Mouse (Mus musculus) brown adipose tissue, adult 24 weeks (tissue): ENCODE measurements around the gene Pip5k1b. TPM values are rescaled to one million over a fixed set of nuclear protein-coding genes. Genes with fewer than 3 reads are reported as not detected.

Experiments
- H3K27ac ChIP-seq: fragments of 200-500 bp; replicated peaks from 2 replicates; pipeline ENCODE4 v1.5.1; 2012; ENCODE audit warnings: low read depth, mild to moderate bottlenecking, low read length
- H3K4me1 ChIP-seq: fragments of 200-500 bp; 2 replicates; pipeline ENCODE4 v1.6.1; 2012; ENCODE audit warnings: low read length, mixed read lengths; ENCODE audit not compliant: control insufficient read depth, insufficient read depth, insufficient read length
- H3K4me3 ChIP-seq: fragments of 200-500 bp; 2 replicates; pipeline ENCODE4 v1.5.1; 2012; ENCODE audit warnings: low read depth, mild to moderate bottlenecking, low read length, moderate library complexity; ENCODE audit not compliant: insufficient read depth
- polyA plus RNA-seq: library from polyadenylated mRNA; stranded (reverse); fragments of >200 nt; gene quantifications from 2 replicates; pipeline ENCODE4 v1.2.4, GENCODE M21; 2012; ENCODE audit not compliant: missing spikeins, insufficient read depth, insufficient read length

Gene Pip5k1b
- polyA plus RNA-seq, 1 experiment = not detected

GRCm38 (mm10) chr19:24314676-24315075, 241.0 kb downstream of the Pip5k1b start:
- Histone ChIP-seq H3K4me1 (no peaks in the 10 kb centered on the region), H3K27ac (no peak overlapping the region), H3K4me3 (no peak overlapping the region)

DNA sequence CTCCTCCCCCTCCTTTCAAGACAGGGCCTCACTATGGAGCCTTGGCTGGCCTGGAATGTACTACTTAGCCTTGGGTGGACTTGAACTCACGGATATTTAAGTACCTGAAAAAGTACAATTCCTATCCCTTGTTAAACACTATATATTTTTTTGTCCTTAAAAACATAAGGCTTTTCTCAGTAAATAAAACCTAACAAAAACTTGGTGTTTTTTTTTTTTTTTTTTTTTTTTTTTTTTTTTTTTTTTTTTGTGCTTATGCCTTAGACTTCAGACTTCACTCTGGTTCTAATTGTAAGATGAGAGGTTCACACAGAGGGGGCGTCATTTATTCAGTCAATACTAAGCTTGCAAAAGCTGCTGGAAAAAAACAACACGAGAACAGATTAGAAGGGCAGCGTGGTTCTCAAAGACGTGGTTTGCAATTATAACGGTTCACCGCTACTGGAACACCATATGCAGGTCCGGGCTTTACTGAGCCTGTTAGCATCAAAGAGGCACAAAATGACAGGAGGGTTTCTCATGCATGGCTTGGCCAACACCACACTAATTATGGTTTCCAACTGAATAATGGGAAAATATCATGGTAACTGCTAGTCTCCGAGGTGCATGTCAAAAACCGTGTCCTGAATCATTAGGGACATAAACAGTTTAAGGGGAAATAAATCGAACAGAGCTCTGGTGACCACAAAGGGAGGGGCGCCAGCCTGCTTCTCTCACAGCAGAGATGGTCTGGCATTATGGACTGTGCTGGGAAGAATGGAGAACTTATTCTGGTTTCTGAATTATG, 242.9 kb downstream of the Pip5k1b start:
- Histone ChIP-seq H3K27ac (no peak overlapping the region), H3K4me3 (no peak overlapping the region), H3K4me1 (no peaks in the 10 kb centered on the region)

DNA sequence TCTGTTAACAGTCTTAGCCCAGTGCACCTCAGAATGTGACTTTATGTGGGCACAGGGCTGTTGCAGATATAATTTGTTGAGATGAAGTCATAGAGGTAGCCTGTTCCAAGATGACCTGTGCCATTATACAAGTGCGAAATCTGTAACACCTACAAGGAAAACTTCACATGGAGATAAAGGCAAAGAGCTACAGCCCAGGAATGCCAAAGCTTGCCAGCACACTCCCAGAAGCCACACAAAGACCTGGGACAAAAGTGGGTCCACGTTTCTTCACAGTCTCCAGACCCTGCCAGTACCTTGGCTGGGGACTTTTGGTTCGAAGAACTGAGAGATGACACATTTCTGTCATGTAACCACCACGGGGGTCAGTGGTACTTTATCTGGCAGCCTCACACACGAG, 243.6 kb downstream of the Pip5k1b start:
- H3K27ac ChIP-seq = no peak overlapping the region
- no peaks in the 10 kb centered on the region for H3K4me1 ChIP-seq
- H3K4me3 ChIP-seq = no peak overlapping the region

GRCm38 (mm10) chr19:24308305-24308705, 247.4 kb downstream of the Pip5k1b start:
- H3K4me3 ChIP-seq = no peak overlapping the region

DNA sequence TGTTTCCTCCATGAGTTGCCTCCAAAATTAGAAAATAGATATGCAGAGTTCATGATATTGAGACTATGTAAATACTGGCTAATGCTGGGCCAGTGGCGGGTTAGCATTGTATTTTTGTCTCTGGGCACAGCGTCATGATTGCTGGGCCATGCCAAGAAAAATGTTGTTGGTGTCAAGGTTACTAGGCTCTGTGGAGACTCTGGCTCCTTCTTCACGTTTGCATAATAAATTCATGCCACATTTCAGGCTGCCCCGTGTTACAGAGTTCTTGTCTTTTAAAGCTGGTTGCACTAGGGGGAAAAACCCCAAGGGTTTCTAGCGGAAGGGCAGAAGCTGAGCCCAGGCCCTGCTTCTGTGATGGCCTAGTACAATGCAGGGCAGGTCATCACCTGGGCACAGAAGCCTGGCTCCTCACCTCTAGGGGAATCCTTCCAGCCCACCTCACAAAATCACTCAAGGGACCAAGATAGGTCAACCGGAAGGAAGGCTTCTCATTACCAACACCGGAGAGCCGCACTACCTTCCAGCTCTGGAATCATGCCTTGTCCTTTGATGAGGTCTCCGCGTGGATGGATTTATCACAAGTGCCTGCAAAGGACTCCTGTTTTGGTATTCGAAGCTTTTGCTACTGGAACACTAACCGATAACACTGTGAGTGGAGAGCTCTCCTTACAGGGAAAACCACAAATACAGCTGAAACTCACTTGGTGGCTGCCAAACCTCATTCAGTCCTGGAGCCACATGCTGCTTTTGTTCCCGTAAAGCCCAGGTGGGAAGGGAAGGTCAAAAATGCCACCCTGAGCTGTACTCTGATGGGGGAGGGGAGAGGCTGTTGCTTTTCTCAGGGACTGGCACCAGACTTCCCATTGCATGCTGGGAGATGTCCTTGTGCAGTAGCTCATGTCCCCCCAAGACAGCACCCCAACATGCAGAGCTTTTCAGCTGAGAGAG, 248.1 kb downstream of the Pip5k1b start:
- no peak overlapping the region for H3K4me3 ChIP-seq
- no peak overlapping the region for H3K27ac ChIP-seq
- no peaks in the 10 kb centered on the region for H3K4me1 ChIP-seq

More at GRCm38 (mm10) chr19:24308305-24308705, 247.4 kb downstream of the Pip5k1b start:
- no peaks in the 10 kb centered on the region for H3K4me1 ChIP-seq
- H3K27ac ChIP-seq = no peak overlapping the region

- no peaks in the 10 kb centered on the region for H3K4me1 ChIP-seq
- no peak overlapping the region for H3K4me3 ChIP-seq
- H3K27ac ChIP-seq = no peak overlapping the region
Measured at GRCm38 (mm10) chr19:24306351-24306750, 249.3 kb downstream of the Pip5k1b start.

- H3K4me3 ChIP-seq = no peak overlapping the region
- H3K27ac ChIP-seq = no peak overlapping the region
- no peaks in the 10 kb centered on the region for H3K4me1 ChIP-seq
Measured at GRCm38 (mm10) chr19:24302198-24302597, 253.5 kb downstream of the Pip5k1b start.

GRCm38 (mm10) chr19:24301768-24302148, 253.9 kb downstream of the Pip5k1b start:
- no peak overlapping the region for H3K4me3 ChIP-seq
- H3K27ac ChIP-seq = no peak overlapping the region
- no peaks in the 10 kb centered on the region for H3K4me1 ChIP-seq

- Histone ChIP-seq H3K27ac (no peak overlapping the region), H3K4me3 (peak overlapping the region; percentile 41), H3K4me1 (no peaks in the 10 kb centered on the region)
Measured at GRCm38 (mm10) chr19:24300994-24301767, 254.5 kb downstream of the Pip5k1b start.

GRCm38 (mm10) chr19:24293537-24293936, 262.1 kb downstream of the Pip5k1b start:
- H3K27ac ChIP-seq = no peak overlapping the region

GRCm38 (mm10) chr19:24284187-24284586, 271.5 kb downstream of the Pip5k1b start:
- H3K4me1 ChIP-seq = no peaks in the 10 kb centered on the region
- H3K27ac ChIP-seq = no peak overlapping the region
- no peak overlapping the region for H3K4me3 ChIP-seq

More at GRCm38 (mm10) chr19:24293537-24293936, 262.1 kb downstream of the Pip5k1b start:
- H3K4me3 ChIP-seq = no peak overlapping the region
- no peaks in the 10 kb centered on the region for H3K4me1 ChIP-seq

DNA sequence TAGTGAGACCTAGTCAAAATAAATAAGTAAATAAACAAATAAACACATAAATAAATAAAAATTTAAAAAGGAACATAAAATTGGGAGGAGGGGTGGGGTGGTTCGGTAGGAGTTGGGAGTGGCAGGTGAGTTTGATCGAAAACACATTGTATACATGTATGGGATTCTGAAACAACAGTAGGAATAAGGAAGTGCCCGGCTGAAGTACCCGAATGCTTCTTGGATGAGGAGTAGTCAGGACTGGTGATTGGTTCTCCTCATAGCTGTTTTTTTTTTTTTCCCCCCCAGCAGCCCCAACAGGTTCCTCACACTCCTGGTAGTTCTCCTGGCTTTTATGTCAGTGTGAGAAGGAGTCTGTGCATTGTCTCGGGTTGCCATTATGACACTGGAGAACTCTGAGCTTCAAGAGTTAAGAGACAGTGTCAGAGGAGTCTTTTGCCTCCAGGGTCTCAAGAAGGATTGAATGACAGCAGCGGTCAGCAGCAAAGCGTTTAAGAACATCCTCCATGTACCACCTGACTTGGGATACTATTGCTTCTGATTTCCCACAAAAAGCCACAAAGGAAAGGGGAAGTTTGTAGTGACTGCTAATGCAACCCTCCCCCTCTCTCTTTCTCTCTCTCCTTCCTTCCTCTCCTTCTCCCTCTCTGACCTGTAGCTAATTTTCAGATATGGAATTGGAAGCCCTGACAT, 274.2 kb downstream of the Pip5k1b start:
- Histone ChIP-seq H3K4me3 (no peak overlapping the region), H3K27ac (no peak overlapping the region), H3K4me1 (no peaks in the 10 kb centered on the region)

DNA sequence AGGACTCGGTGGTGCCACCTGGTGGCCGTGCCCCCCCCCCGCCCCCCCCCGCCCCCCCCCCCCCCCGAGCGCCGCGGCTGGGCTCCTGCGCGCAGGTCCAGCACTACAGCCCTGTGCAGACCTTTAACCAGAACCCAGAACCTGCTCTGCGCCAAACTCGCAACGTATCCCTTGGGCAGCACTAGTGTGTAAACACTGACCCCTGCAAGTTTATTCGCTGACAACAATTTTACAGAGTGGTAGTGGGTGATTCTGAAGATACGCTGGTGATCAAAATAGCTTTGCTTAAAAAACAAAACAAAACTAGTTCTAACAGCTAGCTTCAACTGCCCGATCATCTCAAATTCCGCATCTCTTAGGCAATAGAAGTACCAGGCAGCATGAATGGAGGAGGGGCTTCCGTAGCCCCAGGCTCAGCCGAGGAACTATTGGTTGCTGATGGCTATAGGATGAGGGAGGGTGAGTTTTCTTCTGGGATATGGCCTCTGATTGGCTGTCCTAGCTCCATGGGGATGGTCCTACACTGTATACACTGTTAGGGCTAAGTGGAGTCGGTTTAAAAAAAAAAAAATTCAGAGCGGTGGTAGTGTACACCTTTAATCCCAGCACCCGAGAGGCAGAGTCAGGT, 275.0 kb downstream of the Pip5k1b start, which contains the start of gene Fxn:
TSS of gene Fxn (minus strand) at position 5 of the 628 bp plus-strand sequence.
- Histone ChIP-seq H3K4me3 (peak within 1 kb of the TSS; percentile 79), H3K4me1 (no peaks in the 10 kb centered on the region)

More for the DNA sequence above, 275.0 kb downstream of the Pip5k1b start, which contains the start of gene Fxn:
- H3K27ac ChIP-seq = peak within 1 kb of the TSS; percentile 53
